Mouse (Mus musculus): ENCODE data around the gene Abca13.

- no peak for TF ChIP-seq CTCF (IDR thresholded peaks at IDR 0.05; ENCODE audit: low read depth)
- TF ChIP-seq EP300 (IDR thresholded peaks at IDR 0.05; ENCODE audit: low read depth), result no peak
These were observed 336.8 kb downstream of the Abca13 start for GRCm38 (mm10) chr11:9528556-9528955.

All from liver, postnatal 0 days (tissue).